Mouse (Mus musculus): ENCODE results near the gene Dok5. TPM values are rescaled to one million over a fixed set of nuclear protein-coding genes. Genes with fewer than 3 reads are reported as not detected.

Dok5 gene
- polyA plus RNA-seq, 1 experiment from 2014 or later: 0.78 TPM

GRCm38 (mm10) chr2:170895096-170895495 is 163.5 kb downstream of the Dok5 start:
- TF ChIP-seq EP300 (optimal IDR thresholded peaks at IDR 0.05) (no peak), CTCF (IDR thresholded peaks at IDR 0.05; ENCODE audit: low read depth) (no peak)
- Histone ChIP-seq H3K36me3 (ENCODE audit: control insufficient read depth, insufficient read depth, low read length) (no peaks in the 10 kb centered on the region), H3K4me2 (replicated peaks; ENCODE audit: low read depth) (no peak overlapping the region), H3K27ac (replicated peaks) (no peak overlapping the region), H3K9ac (ENCODE audit: low read length) (no peak overlapping the region), H3K27me3 (ENCODE audit: control insufficient read depth, insufficient read depth, low read length) (no peaks in the 10 kb centered on the region), H3K4me3 (ENCODE audit: low read depth, low read length) (no peak overlapping the region), H3K4me1 (replicated peaks; ENCODE audit: control insufficient read depth, insufficient read depth) (no peaks in the 10 kb centered on the region), H3K9me3 (ENCODE audit: control insufficient read depth, low read length) (no peaks in the 10 kb centered on the region)
- ATAC-seq (ENCODE audit: low FRiP score, low TSS enrichment) (no peak), DNase-seq (ENCODE audit: low spot score) (no peak)
- 59% methylated on average over 8 of the region's 8 CpGs for WGBS

- H3K4me3 ChIP-seq (ENCODE audit: low read depth, low read length): no peak overlapping the region
- no peak for TF ChIP-seq EP300 (optimal IDR thresholded peaks at IDR 0.05)
- no peak for TF ChIP-seq CTCF (IDR thresholded peaks at IDR 0.05; ENCODE audit: low read depth)
- no peak for ATAC-seq (ENCODE audit: low FRiP score, low TSS enrichment)
- H3K27me3 ChIP-seq (ENCODE audit: control insufficient read depth, insufficient read depth, low read length): no peaks in the 10 kb centered on the region
- no peak overlapping the region for H3K4me2 ChIP-seq (replicated peaks; ENCODE audit: low read depth)
- H3K4me1 ChIP-seq (replicated peaks; ENCODE audit: control insufficient read depth, insufficient read depth): no peaks in the 10 kb centered on the region
- no peak for DNase-seq (ENCODE audit: low spot score)
- no peaks in the 10 kb centered on the region for H3K9me3 ChIP-seq (ENCODE audit: control insufficient read depth, low read length)
- H3K36me3 ChIP-seq (ENCODE audit: control insufficient read depth, insufficient read depth, low read length): no peaks in the 10 kb centered on the region
- 66% methylated on average over 13 of the region's 13 CpGs for WGBS
- no peak overlapping the region for H3K9ac ChIP-seq (ENCODE audit: low read length)
- no peak overlapping the region for H3K27ac ChIP-seq (replicated peaks)
Observed at GRCm38 (mm10) chr2:170902204-170903028, 170.8 kb downstream of the Dok5 start.

- Histone ChIP-seq H3K4me1 (replicated peaks; ENCODE audit: control insufficient read depth, insufficient read depth) (no peaks in the 10 kb centered on the region), H3K4me2 (replicated peaks; ENCODE audit: low read depth) (no peak overlapping the region), H3K27me3 (ENCODE audit: control insufficient read depth, insufficient read depth, low read length) (no peaks in the 10 kb centered on the region), H3K36me3 (ENCODE audit: control insufficient read depth, insufficient read depth, low read length) (no peaks in the 10 kb centered on the region), H3K9ac (ENCODE audit: low read length) (no peak overlapping the region), H3K4me3 (ENCODE audit: low read depth, low read length) (no peak overlapping the region), H3K27ac (replicated peaks) (no peak overlapping the region), H3K9me3 (ENCODE audit: control insufficient read depth, low read length) (no peaks in the 10 kb centered on the region)
- 82% methylated on average over 7 of the region's 7 CpGs for WGBS
- ATAC-seq (ENCODE audit: low FRiP score, low TSS enrichment) (no peak), DNase-seq (ENCODE audit: low spot score) (no peak)
- no peak for TF ChIP-seq EP300 (optimal IDR thresholded peaks at IDR 0.05)
- no peak for TF ChIP-seq CTCF (IDR thresholded peaks at IDR 0.05; ENCODE audit: low read depth)
Observed at GRCm38 (mm10) chr2:170903029-170903306, 171.4 kb downstream of the Dok5 start.

GRCm38 (mm10) chr2:170903367-170903766 is 171.8 kb downstream of the Dok5 start:
- WGBS: 95% methylated on average over 9 of the region's 9 CpGs
- ATAC-seq (ENCODE audit: low FRiP score, low TSS enrichment) (no peak), DNase-seq (ENCODE audit: low spot score) (no peak)
- Histone ChIP-seq H3K4me3 (ENCODE audit: low read depth, low read length) (no peak overlapping the region), H3K27me3 (ENCODE audit: control insufficient read depth, insufficient read depth, low read length) (no peaks in the 10 kb centered on the region), H3K36me3 (ENCODE audit: control insufficient read depth, insufficient read depth, low read length) (no peaks in the 10 kb centered on the region), H3K27ac (replicated peaks) (no peak overlapping the region), H3K9me3 (ENCODE audit: control insufficient read depth, low read length) (no peaks in the 10 kb centered on the region), H3K4me2 (replicated peaks; ENCODE audit: low read depth) (no peak overlapping the region), H3K9ac (ENCODE audit: low read length) (no peak overlapping the region), H3K4me1 (replicated peaks; ENCODE audit: control insufficient read depth, insufficient read depth) (no peaks in the 10 kb centered on the region)
- TF ChIP-seq EP300 (optimal IDR thresholded peaks at IDR 0.05): no peak
- TF ChIP-seq CTCF (IDR thresholded peaks at IDR 0.05; ENCODE audit: low read depth): no peak

- no peaks in the 10 kb centered on the region for H3K9me3 ChIP-seq (ENCODE audit: control insufficient read depth, low read length)
Observed at GRCm38 (mm10) chr2:170912589-170913223, 181.1 kb downstream of the Dok5 start.

DNA sequence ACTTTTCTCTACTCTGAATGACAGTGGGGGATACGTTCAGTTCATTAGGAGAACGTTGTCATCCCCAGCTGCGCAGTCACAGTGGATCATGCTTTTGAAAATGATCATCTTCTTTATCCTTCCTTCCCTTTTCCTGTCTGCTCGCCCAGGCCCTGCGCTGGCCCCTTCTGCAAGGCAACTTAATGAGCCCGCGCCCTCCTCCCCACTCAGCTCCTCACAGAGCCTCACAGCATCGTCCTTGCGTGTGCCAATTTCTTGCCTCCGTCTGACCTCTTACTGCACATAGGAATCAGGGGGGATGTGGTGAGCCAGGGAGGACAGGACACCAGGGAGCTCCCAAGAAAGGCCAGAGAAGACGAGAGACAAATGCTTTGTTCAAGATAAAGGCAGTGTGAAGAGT is 182.3 kb downstream of the Dok5 start:
- H3K9me3 ChIP-seq (ENCODE audit: control insufficient read depth, low read length): no peaks in the 10 kb centered on the region
- no peak for ATAC-seq (ENCODE audit: low FRiP score, low TSS enrichment)
- H3K4me1 ChIP-seq (replicated peaks; ENCODE audit: control insufficient read depth, insufficient read depth): no peaks in the 10 kb centered on the region
- no peak overlapping the region for H3K4me3 ChIP-seq (ENCODE audit: low read depth, low read length)
- no peaks in the 10 kb centered on the region for H3K36me3 ChIP-seq (ENCODE audit: control insufficient read depth, insufficient read depth, low read length)
- H3K27me3 ChIP-seq (ENCODE audit: control insufficient read depth, insufficient read depth, low read length): no peaks in the 10 kb centered on the region
- WGBS: 71% methylated on average over 11 of the region's 11 CpGs
- no peak overlapping the region for H3K9ac ChIP-seq (ENCODE audit: low read length)
- H3K27ac ChIP-seq (replicated peaks): no peak overlapping the region
- no peak for DNase-seq (ENCODE audit: low spot score)
- no peak overlapping the region for H3K4me2 ChIP-seq (replicated peaks; ENCODE audit: low read depth)
- TF ChIP-seq EP300 (optimal IDR thresholded peaks at IDR 0.05) (no peak), CTCF (IDR thresholded peaks at IDR 0.05; ENCODE audit: low read depth) (no peak)

More at GRCm38 (mm10) chr2:170912589-170913223, 181.1 kb downstream of the Dok5 start:
- Histone ChIP-seq H3K4me1 (replicated peaks; ENCODE audit: control insufficient read depth, insufficient read depth) (no peaks in the 10 kb centered on the region), H3K27ac (replicated peaks) (no peak overlapping the region), H3K4me2 (replicated peaks; ENCODE audit: low read depth) (no peak overlapping the region), H3K36me3 (ENCODE audit: control insufficient read depth, insufficient read depth, low read length) (no peaks in the 10 kb centered on the region), H3K4me3 (ENCODE audit: low read depth, low read length) (no peak overlapping the region), H3K27me3 (ENCODE audit: control insufficient read depth, insufficient read depth, low read length) (no peaks in the 10 kb centered on the region), H3K9ac (ENCODE audit: low read length) (no peak overlapping the region)
- whole genome bisulfite sequencing: 27% methylated on average over 13 of the region's 13 CpGs
- no peak for TF ChIP-seq EP300 (optimal IDR thresholded peaks at IDR 0.05)
- peak; percentile 80 for TF ChIP-seq CTCF (IDR thresholded peaks at IDR 0.05; ENCODE audit: low read depth)
- no peak for ATAC-seq (ENCODE audit: low FRiP score, low TSS enrichment)
- peak; percentile 29 for DNase-seq (ENCODE audit: low spot score)
